Mouse (Mus musculus) ES-Bruce4 (cell line): Measurements from ENCODE around the gene Grxcr1. TPM values are rescaled to one million over a fixed set of nuclear protein-coding genes. Genes with fewer than 3 reads are reported as not detected.
A peak's percentile ranks its signal among the peaks of the same experiment; 100 is the strongest.

Source experiments
- H3K27ac ChIP-seq: 2 replicates; pipeline ENCODE4 v1.5.1; 2012; ENCODE audit warnings: low read length, inconsistent platforms; ENCODE audit not compliant: insufficient read depth
- H3K27me3 ChIP-seq: 2 replicates; pipeline ENCODE4 v1.6.1; 2012; ENCODE audit warnings: mild to moderate bottlenecking, low read length, inconsistent platforms; ENCODE audit not compliant: control insufficient read depth, poor library complexity, insufficient read depth, severe bottlenecking
- H3K36me3 ChIP-seq: 2 replicates; pipeline ENCODE4 v1.6.1; 2012; ENCODE audit warnings: inconsistent platforms, mild to moderate bottlenecking, low read length, moderate library complexity; ENCODE audit not compliant: control insufficient read depth, poor library complexity, insufficient read depth, severe bottlenecking
- H3K4me1 ChIP-seq: one replicate; pipeline ENCODE4 v1.8.1; 2011; ENCODE audit warnings: low read length; ENCODE audit not compliant: control insufficient read depth, insufficient read depth
- H3K4me3 ChIP-seq: 2 replicates; pipeline ENCODE4 v1.5.1; 2011; ENCODE audit warnings: low read depth, mild to moderate bottlenecking, low read length
- H3K9ac ChIP-seq: 2 replicates; pipeline ENCODE4 v1.6.1; 2012; ENCODE audit warnings: low read depth, mild to moderate bottlenecking, inconsistent platforms; ENCODE audit not compliant: poor library complexity, severe bottlenecking
- H3K9me3 ChIP-seq: replicated peaks from 2 replicates; pipeline ENCODE4 v1.6.1; 2012; ENCODE audit warnings: mild to moderate bottlenecking, low read length, inconsistent platforms; ENCODE audit not compliant: control insufficient read depth, poor library complexity, insufficient read depth, severe bottlenecking
- CTCF ChIP-seq: IDR thresholded peaks from one replicate; pipeline ENCODE4 v1.8.1; 2011; ENCODE audit warnings: low read depth, low read length
- EP300 ChIP-seq: IDR thresholded peaks from 2 replicates; pipeline ENCODE4 v1.6.1; 2011; ENCODE audit warnings: low read depth, low read length; ENCODE audit not compliant: insufficient read depth
- POLR2A ChIP-seq: IDR thresholded peaks from one replicate; pipeline ENCODE4 v1.8.1; 2011; ENCODE audit warnings: low read length; ENCODE audit not compliant: insufficient read depth
- polyA plus RNA-seq: library from polyadenylated mRNA; stranded (reverse); fragments of >200 nt; gene quantifications from 2 replicates; pipeline ENCODE4 v1.2.4, GENCODE M21; 2011; ENCODE audit warnings: low read depth; ENCODE audit not compliant: missing spikeins, insufficient read depth, insufficient read length

Gene Grxcr1
- polyA plus RNA-seq, 1 experiment = not detected

- Histone ChIP-seq H3K4me1 (no peaks in the 10 kb centered on the region), H3K36me3 (no peaks in the 10 kb centered on the region)
Observed at GRCm38 (mm10) chr5:68007074-68007473, 24.6 kb upstream of the Grxcr1 start.

GRCm38 (mm10) chr5:68011569-68011968, 20.1 kb upstream of the Grxcr1 start:
- Histone ChIP-seq H3K36me3 (no peaks in the 10 kb centered on the region), H3K27me3 (no peaks in the 10 kb centered on the region; the same call in 1 of the 2 replicates), H3K27ac (no peak overlapping the region), H3K9ac (no peak overlapping the region), H3K4me3 (no peak overlapping the region), H3K9me3 (no peaks in the 10 kb centered on the region), H3K4me1 (no peaks in the 10 kb centered on the region)
- no peak for TF ChIP-seq EP300
- no peak for TF ChIP-seq CTCF
- TF ChIP-seq POLR2A = no peak

More at GRCm38 (mm10) chr5:68007074-68007473, 24.6 kb upstream of the Grxcr1 start:
- no peaks in the 10 kb centered on the region for H3K9me3 ChIP-seq
- no peak overlapping the region for H3K4me3 ChIP-seq
- H3K27ac ChIP-seq = no peak overlapping the region
- TF ChIP-seq POLR2A (no peak), EP300 (no peak), CTCF (no peak)
- no peaks in the 10 kb centered on the region for H3K27me3 ChIP-seq
- no peak overlapping the region for H3K9ac ChIP-seq

- no peaks in the 10 kb centered on the region for H3K4me1 ChIP-seq
- H3K4me3 ChIP-seq = no peak overlapping the region
- no peak overlapping the region for H3K27ac ChIP-seq
- no peak overlapping the region for H3K9ac ChIP-seq
- no peaks in the 10 kb centered on the region for H3K9me3 ChIP-seq
- H3K36me3 ChIP-seq = no peaks in the 10 kb centered on the region
- TF ChIP-seq EP300 (no peak), CTCF (peak; percentile 79), POLR2A (no peak)
- H3K27me3 ChIP-seq = no peaks in the 10 kb centered on the region; the same call in 1 of the 2 replicates
Observed at GRCm38 (mm10) chr5:68012618-68013017, 19.0 kb upstream of the Grxcr1 start.

- Histone ChIP-seq H3K4me1 (no peaks in the 10 kb centered on the region), H3K9ac (no peak overlapping the region), H3K36me3 (no peaks in the 10 kb centered on the region), H3K27me3 (no peaks in the 10 kb centered on the region), H3K4me3 (no peak overlapping the region), H3K27ac (no peak overlapping the region), H3K9me3 (no peaks in the 10 kb centered on the region)
- TF ChIP-seq CTCF = no peak
- TF ChIP-seq POLR2A = no peak
- TF ChIP-seq EP300 = no peak
Observed at GRCm38 (mm10) chr5:68020870-68021269, 10.8 kb upstream of the Grxcr1 start.

GRCm38 (mm10) chr5:68026658-68027422, 4.8 kb upstream of the Grxcr1 start:
- Histone ChIP-seq H3K4me1 (no peaks in the 10 kb centered on the region), H3K9ac (no peak overlapping the region), H3K4me3 (no peak overlapping the region), H3K9me3 (no peaks in the 10 kb centered on the region), H3K27ac (no peak overlapping the region), H3K36me3 (no peaks in the 10 kb centered on the region), H3K27me3 (no peaks in the 10 kb centered on the region)
- TF ChIP-seq CTCF (no peak), EP300 (no peak), POLR2A (no peak)

- no peaks in the 10 kb centered on the region for H3K4me1 ChIP-seq
- no peak overlapping the region for H3K27ac ChIP-seq
- no peak overlapping the region for H3K4me3 ChIP-seq
- TF ChIP-seq POLR2A = no peak
- no peak for TF ChIP-seq CTCF
- H3K36me3 ChIP-seq = no peaks in the 10 kb centered on the region
- no peaks in the 10 kb centered on the region for H3K27me3 ChIP-seq
- H3K9me3 ChIP-seq = no peaks in the 10 kb centered on the region
- H3K9ac ChIP-seq = no peak overlapping the region
Observed at GRCm38 (mm10) chr5:68027474-68027873, 4.2 kb upstream of the Grxcr1 start.
